ENCODE assay signal across 8 mouse cellular contexts in genomic region chr2:156180824-156181590, GRCm38 (mm10). TPM values are rescaled to one million over a fixed set of nuclear protein-coding genes. Genes with fewer than 3 reads are reported as not detected.
DNase-seq lines count a peak whose midpoint lies in the region; ATAC-seq and TF ChIP-seq lines count a peak whose summit lies in the region.

No protein-coding gene starts in this region.

- WGBS in forebrain, embryonic 16.5 days: 14% methylated on average over 8 of the region's 8 CpGs
- 12% methylated on average over 8 of the region's 8 CpGs for WGBS in liver, embryonic 12.5 days (ENCODE audit: insufficient replicate concordance)

- peaks cover 33% of the 10 kb centered on the region for H3K36me3 ChIP-seq in erythroblast, embryonic 14.5 days (ENCODE audit: control insufficient read depth)
- H3K36me3 ChIP-seq in C2C12 (ENCODE audit: control insufficient read depth, insufficient read depth): peaks cover 32% of the 10 kb centered on the region
- H3K36me3 ChIP-seq in forebrain, embryonic 16.5 days (ENCODE audit: control insufficient read depth, insufficient read depth): peaks cover 6% of the 10 kb centered on the region; the same call in 1 of the 2 replicates
- peaks cover 29% of the 10 kb centered on the region for H3K36me3 ChIP-seq in liver, embryonic 12.5 days

- H3K4me2 ChIP-seq in forebrain, embryonic 16.5 days (ENCODE audit: low read length): peak overlapping the region; percentile 81
- peak overlapping the region; percentile 83 for H3K4me2 ChIP-seq in liver, embryonic 12.5 days

- H3K79me3 ChIP-seq in C2C12 (ENCODE audit: low read depth): peaks cover 34% of the 10 kb centered on the region

- TF ChIP-seq CTCF in C2C12 (IDR thresholded peaks at IDR 0.05; ENCODE audit: control insufficient read depth, insufficient read depth, insufficient read length): no peak

- peak overlapping the region; percentile 43 for H3ac ChIP-seq in C2C12 (ENCODE audit: control insufficient read depth, insufficient read length, low read depth)

- no peak for DNase-seq in right cerebral cortex, postnatal 36 days (ENCODE audit: low spot score in 2 of 2)
- DNase-seq in adrenal gland, postnatal 4 days (ENCODE audit: low spot score in 2 of 2): no peak
- no peak for DNase-seq in adrenal gland, adult 2 months

- peak overlapping the region; percentile 98 for H3K27ac ChIP-seq in forebrain, embryonic 16.5 days (ENCODE audit: low read length)
- peak overlapping the region; percentile 99 for H3K27ac ChIP-seq in liver, embryonic 12.5 days

- peak overlapping the region; percentile 99 for H3K4me3 ChIP-seq in erythroblast, embryonic 14.5 days (replicated peaks)
- H3K4me3 ChIP-seq in C2C12 (ENCODE audit: insufficient read depth, poor library complexity, severe bottlenecking): peak overlapping the region; percentile 99
- H3K4me3 ChIP-seq in forebrain, embryonic 16.5 days (replicated peaks; ENCODE audit: low read length): peak overlapping the region; percentile 73
- peak overlapping the region; percentile 93 for H3K4me3 ChIP-seq in liver, embryonic 12.5 days

- peaks cover 38% of the 10 kb centered on the region for H3K4me1 ChIP-seq in erythroblast, embryonic 14.5 days (ENCODE audit: control insufficient read depth)
- peaks cover 25% of the 10 kb centered on the region for H3K4me1 ChIP-seq in forebrain, embryonic 16.5 days (replicated peaks; ENCODE audit: control insufficient read depth, insufficient read depth, low read length)
- H3K4me1 ChIP-seq in liver, embryonic 12.5 days: peaks cover 37% of the 10 kb centered on the region

- no peaks in the 10 kb centered on the region for H3K9me3 ChIP-seq in erythroblast, embryonic 14.5 days (ENCODE audit: control insufficient read depth, low read length)
- no peaks in the 10 kb centered on the region for H3K9me3 ChIP-seq in forebrain, embryonic 16.5 days (ENCODE audit: control insufficient read depth, low read length)
- H3K9me3 ChIP-seq in liver, embryonic 12.5 days (replicated peaks): no peaks in the 10 kb centered on the region

- no peak for ATAC-seq in erythroblast, adult 5-6 weeks (replicated peaks; ENCODE audit: low FRiP score, poor library complexity, severe bottlenecking)
- ATAC-seq in forebrain, embryonic 16.5 days: no peak
- no peak for ATAC-seq in liver, embryonic 12.5 days

- peaks cover 40% of the 10 kb centered on the region for H3K79me2 ChIP-seq in C2C12 (ENCODE audit: control insufficient read depth, insufficient read depth)

- H3K9ac ChIP-seq in forebrain, embryonic 16.5 days (replicated peaks; ENCODE audit: low read depth, low read length): peak overlapping the region; percentile 78
- peak overlapping the region; percentile 81 for H3K9ac ChIP-seq in liver, embryonic 12.5 days

- H3K27me3 ChIP-seq in erythroblast, embryonic 14.5 days (ENCODE audit: control insufficient read depth): no peaks in the 10 kb centered on the region
- H3K27me3 ChIP-seq in C2C12 (ENCODE audit: control insufficient read depth, insufficient read depth, insufficient read length): no peaks in the 10 kb centered on the region
- no peaks in the 10 kb centered on the region for H3K27me3 ChIP-seq in forebrain, embryonic 16.5 days (replicated peaks; ENCODE audit: control insufficient read depth, insufficient read depth, low read length)
- H3K27me3 ChIP-seq in liver, embryonic 12.5 days (replicated peaks): no peaks in the 10 kb centered on the region

TF ChIP-seq in C2C12, 6 proteins besides CTCF, POLR2A, EP300 and RAD21:
- TF ChIP-seq USF1 (IDR thresholded peaks at IDR 0.05; ENCODE audit: low read depth) (no peak), MYOD1 (IDR thresholded peaks at IDR 0.05; ENCODE audit: control insufficient read depth, insufficient read length, low read depth) (no peak), CEBPB (IDR thresholded peaks at IDR 0.05; ENCODE audit: low read depth) (no peak), MYOG (IDR thresholded peaks at IDR 0.05; ENCODE audit: control insufficient read depth, extremely low read depth, insufficient read length) (no peak), MAX (IDR thresholded peaks at IDR 0.05) (no peak), FOSL1 (IDR thresholded peaks at IDR 0.05; ENCODE audit: insufficient read depth, low read length, poor library complexity, severe bottlenecking) (no peak)

RNA-seq across cellular contexts. Expression of gene Rbm39, which starts 1.0 kb away (rescaled TPM):
- polyA plus RNA-seq in erythroblast, embryonic 14.5 days (2012): 37.5 TPM in 2 replicates
- total RNA-seq in erythroblast, adult 5-6 weeks (2015; ENCODE audit: low replicate concordance): 528 and 548 TPM in 2 replicates
- 550 and 778 TPM in 2 replicates for total RNA-seq in erythroblast, adult 5-6 weeks (2017; ENCODE audit: low replicate concordance)
- 51.3 TPM for polyA plus RNA-seq in C2C12 (2012; fragmentation: generic; extraction: Trizol)
- 494 and 529 TPM in 2 replicates for polyA plus RNA-seq in forebrain, embryonic 16.5 days (2015; fragmentation: Nextera tagmentation; extraction: Ambion mirVana)
- polyA plus RNA-seq in liver, embryonic 12.5 days (2016; fragmentation: Nextera tagmentation; extraction: Ambion mirVana): 328 and 329 TPM in 2 replicates
- 100 to 1,000 TPM; 525 to 551 TPM for total RNA-seq in adrenal gland, postnatal 4 days (2021)
- 100 to 1,000 TPM; 269 to 386 TPM for total RNA-seq in adrenal gland, adult 2 months (2021)
- 89.7 and 94.8 TPM in 2 replicates for polyA plus RNA-seq in adrenal gland, adult 2 months (2012; rRNA removed)

RNA-seq across cellular contexts. Expression of gene Phf20, which starts 15.3 kb away (rescaled TPM):
- 1.2 and 1.5 TPM in 2 replicates for polyA plus RNA-seq in erythroblast, embryonic 14.5 days (2012)
- total RNA-seq in erythroblast, adult 5-6 weeks (2015; ENCODE audit: low replicate concordance): 12.7 and 13.6 TPM in 2 replicates
- total RNA-seq in erythroblast, adult 5-6 weeks (2017; ENCODE audit: low replicate concordance): 7.1 and 15.3 TPM in 2 replicates
- 18.1 TPM for polyA plus RNA-seq in C2C12 (2012; fragmentation: generic; extraction: Trizol)
- polyA plus RNA-seq in forebrain, embryonic 16.5 days (2015; fragmentation: Nextera tagmentation; extraction: Ambion mirVana): 148 and 181 TPM in 2 replicates
- polyA plus RNA-seq in liver, embryonic 12.5 days (2016; fragmentation: Nextera tagmentation; extraction: Ambion mirVana): 22.1 and 26.2 TPM in 2 replicates
- 10 to 100 TPM; 36.6 to 36.9 TPM for total RNA-seq in adrenal gland, postnatal 4 days (2021)
- total RNA-seq in adrenal gland, adult 2 months (2021): 10 to 100 TPM; 37.8 to 44.5 TPM
- 18.1 and 18.8 TPM in 2 replicates for polyA plus RNA-seq in adrenal gland, adult 2 months (2012; rRNA removed)

RNA-seq across cellular contexts. Expression of gene Nfs1, which starts 37.0 kb away (rescaled TPM):
- 3.2 and 3.4 TPM in 2 replicates for polyA plus RNA-seq in erythroblast, embryonic 14.5 days (2012)
- 6.3 and 17.8 TPM in 2 replicates for total RNA-seq in erythroblast, adult 5-6 weeks (2015; ENCODE audit: low replicate concordance)
- total RNA-seq in erythroblast, adult 5-6 weeks (2017; ENCODE audit: low replicate concordance): 12.8 and 13.7 TPM in 2 replicates
- 33.7 TPM for polyA plus RNA-seq in C2C12 (2012; fragmentation: generic; extraction: Trizol)
- 39.7 and 45.2 TPM in 2 replicates for polyA plus RNA-seq in forebrain, embryonic 16.5 days (2015; fragmentation: Nextera tagmentation; extraction: Ambion mirVana)
- 70.7 and 72.0 TPM in 2 replicates for polyA plus RNA-seq in liver, embryonic 12.5 days (2016; fragmentation: Nextera tagmentation; extraction: Ambion mirVana)
- total RNA-seq in adrenal gland, postnatal 4 days (2021): 10 to 100 TPM; 67.9 to 74.5 TPM
- 10 to 100 TPM; 76.7 to 90.3 TPM for total RNA-seq in adrenal gland, adult 2 months (2021)
- 123 and 134 TPM in 2 replicates for polyA plus RNA-seq in adrenal gland, adult 2 months (2012; rRNA removed)

RNA-seq across cellular contexts. Expression of gene Romo1, which starts 37.2 kb away (rescaled TPM):
- 41.6 and 50.1 TPM in 2 replicates for polyA plus RNA-seq in erythroblast, embryonic 14.5 days (2012)
- total RNA-seq in erythroblast, adult 5-6 weeks (2015; ENCODE audit: low replicate concordance): 25.4 and 29.3 TPM in 2 replicates
- total RNA-seq in erythroblast, adult 5-6 weeks (2017; ENCODE audit: low replicate concordance): 12.7 TPM in 1 of 2 replicates, not detected in the other
- 287 TPM for polyA plus RNA-seq in C2C12 (2012; fragmentation: generic; extraction: Trizol)
- 295 and 326 TPM in 2 replicates for polyA plus RNA-seq in forebrain, embryonic 16.5 days (2015; fragmentation: Nextera tagmentation; extraction: Ambion mirVana)
- polyA plus RNA-seq in liver, embryonic 12.5 days (2016; fragmentation: Nextera tagmentation; extraction: Ambion mirVana): 302 and 311 TPM in 2 replicates
- total RNA-seq in adrenal gland, postnatal 4 days (2021): 100 to 1,000 TPM; 255 to 270 TPM
- 100 to 1,000 TPM; 233 to 376 TPM for total RNA-seq in adrenal gland, adult 2 months (2021)
- 407 and 417 TPM in 2 replicates for polyA plus RNA-seq in adrenal gland, adult 2 months (2012; rRNA removed)

RNA-seq across cellular contexts. Expression of gene Gm28036, which starts 54.1 kb away (rescaled TPM):
- polyA plus RNA-seq in erythroblast, embryonic 14.5 days (2012): 0.01 TPM in 1 of 2 replicates, not detected in the other
- 0.42 and 15.8 TPM in 2 replicates for total RNA-seq in erythroblast, adult 5-6 weeks (2015; ENCODE audit: low replicate concordance)
- 5.3 and 14.0 TPM in 2 replicates for total RNA-seq in erythroblast, adult 5-6 weeks (2017; ENCODE audit: low replicate concordance)
- polyA plus RNA-seq in C2C12 (2012; fragmentation: generic; extraction: Trizol): 15.3 TPM
- polyA plus RNA-seq in forebrain, embryonic 16.5 days (2015; fragmentation: Nextera tagmentation; extraction: Ambion mirVana): 20.7 and 28.6 TPM in 2 replicates
- polyA plus RNA-seq in liver, embryonic 12.5 days (2016; fragmentation: Nextera tagmentation; extraction: Ambion mirVana): 11.1 and 11.6 TPM in 2 replicates
- 10 to 100 TPM; 36.7 to 44.4 TPM for total RNA-seq in adrenal gland, postnatal 4 days (2021)
- 10 to 100 TPM; 14.6 to 21.1 TPM for total RNA-seq in adrenal gland, adult 2 months (2021)
- polyA plus RNA-seq in adrenal gland, adult 2 months (2012; rRNA removed): 2.3 and 3.4 TPM in 2 replicates
